Mouse (Mus musculus): Measurements from ENCODE around the gene Prkcg.

The Prkcg gene

GRCm38 (mm10) chr7:3290257-3291033, 1.5 kb downstream of the Prkcg start:
- CTCF ChIA-PET: interaction anchor here (0.7 to 1.4 kb wide), 3 partner anchors 11 to 68 kb away, joined by 5 to 10 read pairs (median 7); no protein-coding TSS in a partner anchor

- CTCF ChIA-PET: interaction anchor here (1.0 to 1.1 kb wide), 2 partner anchors 9 to 11 kb away, joined by 3 to 5 read pairs; no protein-coding TSS in a partner anchor
These were observed 2.2 kb downstream of the Prkcg start for GRCm38 (mm10) chr7:3291197-3291596.

- CTCF ChIA-PET: interaction anchor here (1.0 kb wide), 1 partner anchor 8 kb away, joined by 3 read pairs; no protein-coding TSS in a partner anchor
These were observed 2.8 kb downstream of the Prkcg start for GRCm38 (mm10) chr7:3291764-3292163.

GRCm38 (mm10) chr7:3292271-3292670, 3.3 kb downstream of the Prkcg start:
- CTCF ChIA-PET: interaction anchor here (1.0 kb wide), 1 partner anchor 8 kb away, joined by 3 read pairs; no protein-coding TSS in a partner anchor

GRCm38 (mm10) chr7:3292791-3293190, 3.8 kb downstream of the Prkcg start:
- CTCF ChIA-PET: no interaction called here

GRCm38 (mm10) chr7:3294794-3295193, 5.8 kb downstream of the Prkcg start:
- CTCF ChIA-PET: no interaction called here

- CTCF ChIA-PET: no interaction called here
These were observed 6.5 kb downstream of the Prkcg start for GRCm38 (mm10) chr7:3295321-3296110.

GRCm38 (mm10) chr7:3296711-3297110, 7.7 kb downstream of the Prkcg start:
- CTCF ChIA-PET: no interaction called here

- CTCF ChIA-PET: interaction anchor here (1.0 kb wide), 1 partner anchor 8 kb away, joined by 3 read pairs; no protein-coding TSS in a partner anchor
These were observed 11.1 kb downstream of the Prkcg start for GRCm38 (mm10) chr7:3299941-3300617.

- CTCF ChIA-PET: interaction anchor here (0.6 to 1.3 kb wide), 2 partner anchors 11 to 286 kb away, joined by 3 to 5 read pairs; no protein-coding TSS in a partner anchor
These were observed 12.1 kb downstream of the Prkcg start for GRCm38 (mm10) chr7:3300891-3301627.

GRCm38 (mm10) chr7:3301628-3302555, 12.9 kb downstream of the Prkcg start:
- CTCF ChIA-PET: interaction anchor here (0.6 to 1.3 kb wide), 2 partner anchors 11 to 285 kb away, joined by 3 to 5 read pairs; no protein-coding TSS in a partner anchor

- CTCF ChIA-PET: interaction anchor here (0.7 to 1.3 kb wide), 2 partner anchors 12 to 96 kb away, joined by 3 to 5 read pairs; no protein-coding TSS in a partner anchor
These were observed 13.7 kb downstream of the Prkcg start for GRCm38 (mm10) chr7:3302556-3303275.

- CTCF ChIA-PET: interaction anchor here (0.7 kb wide), 1 partner anchor 96 kb away, joined by 3 read pairs; no protein-coding TSS in a partner anchor
These were observed 14.3 kb downstream of the Prkcg start for GRCm38 (mm10) chr7:3303276-3303781.

- CTCF ChIA-PET: no interaction called here
These were observed 14.8 kb downstream of the Prkcg start for GRCm38 (mm10) chr7:3303789-3304188.

- CTCF ChIA-PET: no interaction called here
These were observed 15.3 kb downstream of the Prkcg start for GRCm38 (mm10) chr7:3304298-3304697.

- CTCF ChIA-PET: no interaction called here
These were observed 17.4 kb downstream of the Prkcg start for GRCm38 (mm10) chr7:3306400-3306799.

GRCm38 (mm10) chr7:3308646-3309045, 19.7 kb downstream of the Prkcg start:
- CTCF ChIA-PET: no interaction called here

- CTCF ChIA-PET: no interaction called here
These were observed 21.3 kb downstream of the Prkcg start for GRCm38 (mm10) chr7:3310233-3310632.

- CTCF ChIA-PET: no interaction called here
These were observed 24.6 kb downstream of the Prkcg start for GRCm38 (mm10) chr7:3313571-3313970.
